Mouse (Mus musculus): Measurements from ENCODE around the gene Nr6a1. TPM values are rescaled to one million over a fixed set of nuclear protein-coding genes. Genes with fewer than 3 reads are reported as not detected.

Nr6a1 gene
- total RNA-seq, 2 experiments from 2014 or later: 5.6 to 7.0 TPM

GRCm38 (mm10) chr2:38782731-38783130 is 144.8 kb downstream of the Nr6a1 start:
- DNase-seq (ENCODE audit: low spot score in 2 of 2): no peak
- no peak for TF ChIP-seq CTCF (conservative IDR thresholded peaks at IDR 0.05)
- no peak overlapping the region for H3K4me3 ChIP-seq
- H3K27ac ChIP-seq: no peak overlapping the region

GRCm38 (mm10) chr2:38781945-38782720 is 145.4 kb downstream of the Nr6a1 start:
- DNase-seq (ENCODE audit: low spot score in 2 of 2): no peak
- TF ChIP-seq CTCF (conservative IDR thresholded peaks at IDR 0.05): no peak
- Histone ChIP-seq H3K27ac (no peak overlapping the region), H3K4me3 (no peak overlapping the region)

DNA sequence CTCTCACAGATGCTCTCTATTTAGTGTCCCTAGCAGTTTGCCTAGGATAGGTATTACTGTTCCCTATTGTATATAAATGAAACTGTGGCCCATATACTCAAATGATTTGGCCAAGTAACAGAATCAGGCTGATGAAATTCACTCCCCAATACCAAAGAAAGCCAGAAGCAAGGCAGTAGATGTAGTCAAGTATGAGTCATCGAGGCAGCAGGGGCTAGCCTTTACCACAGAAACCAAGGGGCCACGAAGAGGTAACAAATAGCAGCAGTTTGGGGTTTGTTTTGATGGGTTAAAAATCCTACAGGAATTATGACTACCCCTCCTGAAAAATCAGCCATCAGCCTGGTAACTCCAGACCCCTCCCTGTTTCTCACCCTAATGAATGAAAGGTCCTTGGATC is 147.5 kb downstream of the Nr6a1 start:
- no peak for TF ChIP-seq CTCF (conservative IDR thresholded peaks at IDR 0.05)
- Histone ChIP-seq H3K27ac (no peak overlapping the region), H3K4me3 (no peak overlapping the region)
- no peak for DNase-seq (ENCODE audit: low spot score in 2 of 2)

- no peak for DNase-seq (ENCODE audit: low spot score in 2 of 2)
- TF ChIP-seq CTCF (conservative IDR thresholded peaks at IDR 0.05): no peak
- H3K4me3 ChIP-seq: no peak overlapping the region
- H3K27ac ChIP-seq: no peak overlapping the region
Observed at GRCm38 (mm10) chr2:38777326-38777725, 150.2 kb downstream of the Nr6a1 start.

GRCm38 (mm10) chr2:38774936-38775335 is 152.6 kb downstream of the Nr6a1 start:
- DNase-seq (ENCODE audit: low spot score in 2 of 2): no peak
- Histone ChIP-seq H3K27ac (no peak overlapping the region), H3K4me3 (no peak overlapping the region)
- TF ChIP-seq CTCF (conservative IDR thresholded peaks at IDR 0.05): no peak

DNA sequence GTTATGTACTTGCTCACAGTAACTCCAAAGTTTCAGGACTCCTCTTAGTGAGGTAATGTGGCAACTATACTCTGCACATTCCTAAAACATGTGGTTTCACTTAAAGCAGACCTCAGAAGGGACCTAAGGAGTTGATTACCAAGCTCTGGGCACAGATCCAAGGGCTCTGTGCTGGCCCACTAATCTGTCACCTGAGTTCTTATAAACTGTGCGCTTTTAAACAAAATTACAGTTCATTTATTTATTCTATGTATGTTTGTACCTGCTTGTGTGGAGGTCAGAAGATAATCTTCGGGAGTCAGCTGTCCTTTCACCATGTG is 156.1 kb downstream of the Nr6a1 start:
- H3K27ac ChIP-seq: no peak overlapping the region
- no peak for TF ChIP-seq CTCF (conservative IDR thresholded peaks at IDR 0.05)
- no peak for DNase-seq (ENCODE audit: low spot score in 2 of 2)
- H3K4me3 ChIP-seq: no peak overlapping the region

GRCm38 (mm10) chr2:38770772-38771477 is 156.6 kb downstream of the Nr6a1 start:
- no peak for TF ChIP-seq CTCF (conservative IDR thresholded peaks at IDR 0.05)
- DNase-seq (ENCODE audit: low spot score in 2 of 2): peak; percentile 50 to 53
- Histone ChIP-seq H3K4me3 (no peak overlapping the region), H3K27ac (no peak overlapping the region)

- no peak for TF ChIP-seq CTCF (conservative IDR thresholded peaks at IDR 0.05)
- Histone ChIP-seq H3K27ac (no peak overlapping the region), H3K4me3 (no peak overlapping the region)
- no peak for DNase-seq (ENCODE audit: low spot score in 2 of 2)
Observed at GRCm38 (mm10) chr2:38767177-38767931, 160.1 kb downstream of the Nr6a1 start.

DNA sequence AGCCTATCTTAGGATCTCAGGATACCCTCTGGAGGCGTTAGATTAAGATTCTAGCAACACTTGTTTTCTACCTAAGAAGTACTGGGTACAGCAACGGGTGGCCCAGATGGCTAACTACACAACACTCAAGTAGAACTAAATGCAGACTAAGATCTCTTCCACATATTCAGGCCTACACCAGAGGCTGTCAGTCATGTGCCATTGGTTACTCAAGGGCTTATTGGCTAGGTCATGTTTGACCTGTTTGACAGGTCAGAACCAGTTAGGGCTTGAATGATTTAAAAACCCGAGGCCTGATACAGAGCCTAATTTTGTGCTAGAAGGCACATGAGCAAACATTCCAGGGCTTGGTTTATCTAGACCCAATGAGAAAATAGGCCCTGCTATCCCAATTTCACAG is 187.6 kb downstream of the Nr6a1 start:
- TF ChIP-seq CTCF (conservative IDR thresholded peaks at IDR 0.05): no peak; the same call in 1 of the 2 replicates
- H3K4me3 ChIP-seq: no peak overlapping the region
- H3K27ac ChIP-seq: no peak overlapping the region
- no peak for DNase-seq (ENCODE audit: low spot score in 2 of 2)

- TF ChIP-seq CTCF (conservative IDR thresholded peaks at IDR 0.05): peak; percentile 97
- no peak overlapping the region for H3K4me3 ChIP-seq
- peak; percentile 73 to 86 for DNase-seq (ENCODE audit: low spot score in 2 of 2)
Observed at GRCm38 (mm10) chr2:38739410-38739809, 188.1 kb downstream of the Nr6a1 start.

GRCm38 (mm10) chr2:38738601-38739301 is 188.7 kb downstream of the Nr6a1 start:
- Histone ChIP-seq H3K27ac (no peak overlapping the region), H3K4me3 (no peak overlapping the region)
- DNase-seq (ENCODE audit: low spot score in 2 of 2): no peak
- TF ChIP-seq CTCF (conservative IDR thresholded peaks at IDR 0.05): no peak

More at GRCm38 (mm10) chr2:38739410-38739809, 188.1 kb downstream of the Nr6a1 start:
- no peak overlapping the region for H3K27ac ChIP-seq

- Histone ChIP-seq H3K4me3 (no peak overlapping the region), H3K27ac (no peak overlapping the region)
- TF ChIP-seq CTCF (conservative IDR thresholded peaks at IDR 0.05): no peak
- no peak for DNase-seq (ENCODE audit: low spot score in 2 of 2)
Observed at GRCm38 (mm10) chr2:38735740-38736139, 191.7 kb downstream of the Nr6a1 start.

DNA sequence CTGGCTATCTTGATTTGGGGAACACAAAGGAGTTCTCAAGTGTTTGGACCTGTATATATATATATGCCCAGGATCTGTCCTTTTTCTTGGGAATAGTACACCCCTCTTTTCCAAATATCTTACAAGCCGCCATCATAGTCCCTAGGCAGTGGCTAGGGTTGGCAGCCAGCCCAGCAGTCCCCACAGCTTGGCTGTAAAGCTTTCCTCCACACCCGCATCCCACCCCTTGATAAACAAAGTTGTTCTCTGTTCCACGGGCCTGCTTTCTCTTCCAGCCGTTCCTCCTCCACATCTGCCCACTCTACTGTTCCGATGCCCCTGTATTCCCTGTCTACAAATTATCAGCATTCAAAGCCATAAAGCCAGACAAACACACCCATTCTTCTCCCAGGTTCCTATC is 192.8 kb downstream of the Nr6a1 start:
- Histone ChIP-seq H3K27ac (no peak overlapping the region), H3K4me3 (no peak overlapping the region)
- DNase-seq (ENCODE audit: low spot score in 2 of 2): no peak
- TF ChIP-seq CTCF (conservative IDR thresholded peaks at IDR 0.05): no peak
